Mouse (Mus musculus) heart, adult 2 months (tissue): ENCODE measurements around the gene 1700025G04Rik. TPM values are rescaled to one million over a fixed set of nuclear protein-coding genes. Genes with fewer than 3 reads are reported as not detected.

Experiments
- DNase-seq, 2 experiments: peaks; one replicate each; pipeline ENCODE4 v3.0.0; 2021
- H3K27ac ChIP-seq: fragments of 200-600 bp; 2 replicates; pipeline ENCODE4 v1.8.1; 2022
- H3K27me3 ChIP-seq: fragments of 200-500 bp; 2 replicates; pipeline ENCODE4 v1.6.1; 2012; ENCODE audit warnings: mild to moderate bottlenecking, low read length, inconsistent platforms, mixed read lengths; ENCODE audit not compliant: control insufficient read depth, insufficient read depth
- H3K36me3 ChIP-seq: fragments of 200-500 bp; 2 replicates; pipeline ENCODE4 v1.6.1; 2012; ENCODE audit warnings: low read length, inconsistent platforms; ENCODE audit not compliant: control insufficient read depth, insufficient read depth
- H3K4me1 ChIP-seq: fragments of 200-500 bp; 2 replicates; pipeline ENCODE4 v1.6.1; 2011; ENCODE audit warnings: low read length; ENCODE audit not compliant: control insufficient read depth, insufficient read depth
- H3K4me3 ChIP-seq: fragments of 200-600 bp; 2 replicates; pipeline ENCODE4 v1.8.1; 2022
- H3K79me2 ChIP-seq: fragments of 200-500 bp; replicated peaks from 2 replicates; pipeline ENCODE4 v1.6.1; 2012; ENCODE audit warnings: mild to moderate bottlenecking, inconsistent platforms, low read length, moderate library complexity, mixed read lengths; ENCODE audit not compliant: control insufficient read depth, insufficient read depth
- H3K9ac ChIP-seq: fragments of 200-500 bp; 2 replicates; pipeline ENCODE4 v1.6.1; 2012; ENCODE audit warnings: low read depth, mild to moderate bottlenecking, control low read depth, inconsistent platforms, low read length, mixed read lengths
- CTCF ChIP-seq: fragments of 200-600 bp; IDR thresholded peaks from 2 replicates; pipeline ENCODE4 v1.8.1; 2022; ENCODE audit warnings: antibody characterized with exemption, mild to moderate bottlenecking, moderate library complexity
- EP300 ChIP-seq: fragments of 200-500 bp; IDR thresholded peaks from 2 replicates; pipeline ENCODE4 v1.6.1; 2011; ENCODE audit warnings: low read depth, low read length, control low read depth; ENCODE audit not compliant: insufficient read depth
- POLR2A ChIP-seq: fragments of 200-500 bp; IDR thresholded peaks from 2 replicates; pipeline ENCODE4 v1.6.1; 2011; ENCODE audit warnings: mild to moderate bottlenecking, low read depth, low read length, control low read depth; ENCODE audit not compliant: insufficient read depth
- WGBS: fragments of 180-500 bp; shearing (Covaris S2); methylation state at CpG from one replicate; pipeline ENCODE4 v1.1.7; 2018; 5-methylcytosine and 5-hydroxymethylcytosine counted together
- intact Hi-C: fragments of 180-260 bp; cut with DNase I; formaldehyde crosslinking; loops from one replicate; pipeline ENCODE4 v1.15.1; 2025
- polyA plus RNA-seq: library from polyadenylated mRNA; depleted of rRNA; stranded (reverse); fragments of >200 nt; gene quantifications from 2 replicates; pipeline ENCODE4 v1.2.3, GENCODE M21; 2012
- total RNA-seq, 2 experiments: library from RNA; stranded (reverse); gene quantifications; 2 replicates each; pipeline ENCODE4 v1.2.3; 2021

Gene 1700025G04Rik
- total and polyA plus RNA-seq, 3 experiments: 11.0 to 46.1 (median 40.4) TPM

DNA sequence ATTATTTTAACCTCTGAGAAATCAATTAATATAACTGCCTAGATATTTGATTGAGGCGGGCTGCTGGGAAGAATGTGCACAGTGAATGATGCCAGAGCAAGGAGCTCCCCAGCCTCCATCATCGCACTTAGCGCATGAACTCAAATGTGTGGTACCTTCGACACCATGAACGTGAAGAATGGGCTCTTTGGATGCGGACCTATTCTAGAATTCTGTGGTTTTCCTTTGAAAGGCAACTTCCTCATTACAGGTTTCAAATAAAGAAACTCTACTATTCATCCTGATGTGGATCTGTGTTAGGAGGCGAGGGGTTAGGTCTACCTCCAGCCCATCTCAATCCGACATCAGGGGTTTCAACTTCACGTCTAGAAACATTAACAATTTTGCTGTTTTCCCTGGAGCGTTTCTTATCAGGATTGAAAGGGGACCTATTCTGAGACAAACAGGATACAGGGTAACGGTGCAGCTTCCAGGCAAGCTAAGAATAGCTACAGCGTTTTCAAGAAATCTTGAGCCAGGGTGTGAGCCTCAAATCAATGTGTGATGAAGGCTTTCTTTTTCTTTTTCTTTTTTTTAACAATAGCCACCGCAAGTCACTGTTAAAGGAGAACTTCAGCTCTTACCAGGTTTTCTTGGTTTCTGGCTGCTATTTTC lies 110.0 kb downstream of the 1700025G04Rik start:
- Histone ChIP-seq H3K4me1 (peaks cover 15% of the 10 kb centered on the region), H3K27me3 (no peaks in the 10 kb centered on the region), H3K4me3 (peak overlapping the region; percentile 20; the same call in 1 of the 2 replicates), H3K9ac (no peak overlapping the region), H3K27ac (peak overlapping the region; percentile 69), H3K79me2 (peaks cover 6% of the 10 kb centered on the region; the same call in 1 of the 2 replicates), H3K36me3 (peaks cover 26% of the 10 kb centered on the region)
- 41% methylated on average over 13 of the region's 13 CpGs for WGBS
- TF ChIP-seq CTCF (no peak), EP300 (no peak), POLR2A (no peak)
- DNase-seq: no peak
- intact Hi-C loops: loop anchor here (5.0 kb wide), 1 partner anchor 107 kb away; no protein-coding TSS in a partner anchor

- TF ChIP-seq POLR2A (no peak), CTCF (no peak), EP300 (no peak)
- H3K4me3 ChIP-seq: no peak overlapping the region
- peaks cover 20% of the 10 kb centered on the region for H3K4me1 ChIP-seq
- no peak for DNase-seq
- H3K79me2 ChIP-seq: peaks cover 5% of the 10 kb centered on the region; the same call in 1 of the 2 replicates
- 91% methylated on average over 15 of the region's 15 CpGs for WGBS
- no peaks in the 10 kb centered on the region for H3K27me3 ChIP-seq
- H3K9ac ChIP-seq: no peak overlapping the region
- peaks cover 26% of the 10 kb centered on the region for H3K36me3 ChIP-seq
- intact Hi-C loops: loop anchor here (5.0 kb wide), 1 partner anchor 109 kb away; no protein-coding TSS in a partner anchor
- no peak overlapping the region for H3K27ac ChIP-seq
Observed at GRCm38 (mm10) chr1:151978751-151979150, 111.2 kb downstream of the 1700025G04Rik start.

GRCm38 (mm10) chr1:151977596-151977995 lies 112.3 kb downstream of the 1700025G04Rik start:
- intact Hi-C loops: loop anchor here (5.0 kb wide), 1 partner anchor 110 kb away; no protein-coding TSS in a partner anchor

DNA sequence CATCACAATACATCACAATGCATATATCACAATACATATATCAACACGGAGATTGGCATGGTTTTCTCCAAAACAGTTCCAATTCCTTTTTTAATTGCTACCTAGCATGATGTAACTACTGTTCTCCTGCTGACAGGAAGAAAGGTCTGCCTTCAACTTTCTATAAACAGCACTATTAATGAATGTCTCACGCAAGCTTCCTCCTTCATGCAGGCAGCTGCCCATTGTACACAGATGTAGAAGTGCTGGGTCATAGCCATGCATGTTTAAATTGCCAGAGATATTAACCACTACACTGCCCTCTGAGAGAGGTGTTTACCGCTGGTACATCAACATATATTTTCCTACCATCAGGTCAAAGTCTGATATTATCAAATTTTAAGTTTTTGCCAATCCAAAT lies 113.1 kb downstream of the 1700025G04Rik start:
- no peak for DNase-seq
- 54% methylated on average over 3 of the region's 3 CpGs for WGBS
- H3K9ac ChIP-seq: no peak overlapping the region
- H3K79me2 ChIP-seq: peaks cover 4% of the 10 kb centered on the region; the same call in 1 of the 2 replicates
- H3K4me1 ChIP-seq: peaks cover 22% of the 10 kb centered on the region
- intact Hi-C loops: loop anchor here (5.0 kb wide), 1 partner anchor 110 kb away; no protein-coding TSS in a partner anchor
- no peak overlapping the region for H3K4me3 ChIP-seq
- H3K36me3 ChIP-seq: peaks cover 28% of the 10 kb centered on the region
- no peak for TF ChIP-seq CTCF
- no peak for TF ChIP-seq EP300
- TF ChIP-seq POLR2A: no peak
- H3K27me3 ChIP-seq: no peaks in the 10 kb centered on the region
- H3K27ac ChIP-seq: no peak overlapping the region

More at GRCm38 (mm10) chr1:151977596-151977995, 112.3 kb downstream of the 1700025G04Rik start:
- Histone ChIP-seq H3K27ac (no peak overlapping the region), H3K4me3 (no peak overlapping the region), H3K9ac (no peak overlapping the region), H3K36me3 (peaks cover 26% of the 10 kb centered on the region), H3K79me2 (peaks cover 4% of the 10 kb centered on the region; the same call in 1 of the 2 replicates), H3K4me1 (peaks cover 20% of the 10 kb centered on the region), H3K27me3 (no peaks in the 10 kb centered on the region)
- 85% methylated on average over 5 of the region's 5 CpGs for WGBS
- no peak for TF ChIP-seq EP300
- TF ChIP-seq POLR2A: no peak
- no peak for TF ChIP-seq CTCF
- no peak for DNase-seq

GRCm38 (mm10) chr1:151975418-151976379 lies 114.2 kb downstream of the 1700025G04Rik start:
- DNase-seq: no peak
- intact Hi-C loops: loop anchor here (5.0 kb wide), 1 partner anchor 112 kb away; no protein-coding TSS in a partner anchor
- Histone ChIP-seq H3K27ac (peak overlapping the region; percentile 63), H3K9ac (no peak overlapping the region), H3K79me2 (peaks cover 4% of the 10 kb centered on the region; the same call in 1 of the 2 replicates), H3K36me3 (peaks cover 23% of the 10 kb centered on the region), H3K4me1 (peaks cover 20% of the 10 kb centered on the region), H3K27me3 (no peaks in the 10 kb centered on the region), H3K4me3 (no peak overlapping the region)
- WGBS: 71% methylated on average over 17 of the region's 17 CpGs
- TF ChIP-seq POLR2A (no peak), CTCF (no peak), EP300 (no peak)
